Mouse (Mus musculus) erythroblast, embryonic 14.5 days (primary cell): ENCODE results near the gene Taar1. TPM values are rescaled to one million over a fixed set of nuclear protein-coding genes. Genes with fewer than 3 reads are reported as not detected.

Experiments used
- H3K27me3 ChIP-seq: 2 replicates; pipeline ENCODE4 v1.6.1; 2012; ENCODE audit warnings: inconsistent platforms; ENCODE audit not compliant: control insufficient read depth
- H3K36me3 ChIP-seq: 2 replicates; pipeline ENCODE4 v1.6.1; 2012; ENCODE audit warnings: mild to moderate bottlenecking, inconsistent platforms; ENCODE audit not compliant: control insufficient read depth
- H3K4me1 ChIP-seq: 2 replicates; pipeline ENCODE4 v1.6.1; 2012; ENCODE audit warnings: inconsistent platforms; ENCODE audit not compliant: control insufficient read depth
- H3K4me3 ChIP-seq: replicated peaks from 2 replicates; pipeline ENCODE3; 2012; ENCODE audit warnings: moderate library complexity, mild to moderate bottlenecking, inconsistent platforms
- H3K9me3 ChIP-seq: 2 replicates; pipeline ENCODE4 v1.6.1; 2012; ENCODE audit warnings: low read length, inconsistent platforms, mixed read lengths; ENCODE audit not compliant: control insufficient read depth
- GATA1 ChIP-seq: IDR thresholded peaks from 2 replicates; pipeline ENCODE4 v1.6.1; 2012; ENCODE audit warnings: low read length, inconsistent platforms, mixed read lengths
- TAL1 ChIP-seq: IDR thresholded peaks from 3 replicates; pipeline ENCODE4 v1.6.1; 2012; ENCODE audit warnings: low read length, inconsistent platforms, mixed read lengths
- polyA plus RNA-seq: library from polyadenylated mRNA; stranded (reverse); fragments of >175 nt; gene quantifications from 2 replicates; pipeline ENCODE4 v1.2.3, GENCODE M21; 2012

The Taar1 gene
- polyA plus RNA-seq, 1 experiment: not detected

DNA sequence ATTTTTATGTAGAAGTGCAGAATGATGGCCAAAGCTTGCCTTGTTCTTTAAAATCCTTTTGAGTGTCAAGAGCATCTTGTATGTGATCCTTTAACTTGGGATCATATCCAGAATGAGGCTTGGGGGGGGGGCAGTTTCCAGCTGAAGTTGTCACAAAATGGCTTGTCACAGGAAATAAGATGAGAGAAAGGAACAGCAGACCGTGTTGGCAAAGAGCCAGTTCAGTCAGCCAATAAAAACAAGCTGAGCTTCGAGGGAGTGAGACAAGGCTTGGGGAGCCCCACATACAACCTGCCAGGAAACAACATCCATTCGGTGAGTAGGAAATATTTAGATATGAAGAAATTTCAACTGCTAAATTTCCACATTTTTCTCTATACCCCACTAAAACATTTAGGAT lies 43.3 kb downstream of the Taar1 start:
- no peak overlapping the region for H3K4me3 ChIP-seq
- no peaks in the 10 kb centered on the region for H3K9me3 ChIP-seq
- TF ChIP-seq GATA1 (no peak), TAL1 (no peak)
- H3K27me3 ChIP-seq: no peaks in the 10 kb centered on the region
- no peaks in the 10 kb centered on the region for H3K4me1 ChIP-seq
- no peaks in the 10 kb centered on the region for H3K36me3 ChIP-seq

DNA sequence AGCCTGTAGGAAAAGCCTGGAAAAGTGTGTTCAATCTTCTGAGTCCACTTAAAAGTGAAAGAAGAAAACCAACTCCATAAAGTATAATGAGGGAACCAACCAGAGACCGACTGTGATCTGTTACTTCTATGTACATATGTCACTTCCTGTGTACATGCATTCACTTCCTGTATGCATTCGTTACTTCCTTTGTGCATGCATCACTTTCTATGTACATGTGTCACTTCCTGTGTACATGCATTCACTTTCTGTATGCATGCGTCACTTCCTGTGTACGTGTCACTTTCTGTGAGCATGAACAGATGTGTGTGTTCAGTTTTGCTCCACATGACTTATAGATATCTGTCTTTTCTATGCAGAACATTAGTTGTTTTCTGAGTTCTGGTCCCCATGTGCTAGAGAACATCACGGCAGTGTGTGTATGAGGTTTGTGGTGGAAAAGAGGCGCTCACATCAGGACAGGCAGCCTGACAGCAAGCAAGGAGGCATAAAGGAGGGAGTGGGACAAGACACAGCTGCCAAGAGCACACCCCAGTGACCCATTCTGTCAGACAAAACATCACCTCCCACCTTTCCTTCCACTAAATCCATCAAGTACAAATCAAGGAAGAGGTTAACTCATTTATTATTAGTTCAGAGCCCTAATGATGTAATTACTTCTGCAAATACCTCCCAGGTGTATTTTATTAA lies 44.9 kb downstream of the Taar1 start:
- no peak for TF ChIP-seq GATA1
- no peak for TF ChIP-seq TAL1
- Histone ChIP-seq H3K4me1 (no peaks in the 10 kb centered on the region), H3K9me3 (no peaks in the 10 kb centered on the region), H3K4me3 (no peak overlapping the region), H3K36me3 (no peaks in the 10 kb centered on the region), H3K27me3 (no peaks in the 10 kb centered on the region)

DNA sequence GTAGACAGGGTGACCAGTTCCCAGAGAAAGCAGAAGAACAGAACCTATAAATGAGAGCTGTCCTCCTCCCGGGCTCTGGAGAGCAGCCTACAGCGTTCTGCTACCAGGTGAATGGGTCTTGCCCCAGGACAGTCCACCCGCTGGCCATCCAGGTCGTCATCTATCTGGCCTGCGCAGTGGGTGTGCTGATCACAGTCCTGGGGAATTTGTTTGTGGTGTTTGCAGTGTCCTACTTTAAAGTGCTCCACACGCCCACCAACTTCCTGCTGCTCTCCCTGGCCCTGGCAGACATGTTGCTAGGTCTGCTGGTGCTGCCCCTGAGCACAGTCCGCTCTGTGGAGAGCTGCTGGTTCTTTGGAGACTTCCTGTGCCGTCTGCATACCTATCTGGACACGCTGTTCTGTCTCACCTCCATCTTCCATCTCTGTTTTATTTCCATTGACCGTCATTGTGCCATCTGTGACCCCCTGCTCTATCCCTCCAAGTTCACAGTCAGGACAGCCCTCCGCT lies 50.6 kb downstream of the Taar1 start, which contains the start of gene Taar5:
Taar5 (plus strand) TSS at position 51 of the 510 bp plus-strand sequence.
- Histone ChIP-seq H3K36me3 (no peaks in the 10 kb centered on the region), H3K4me1 (no peaks in the 10 kb centered on the region), H3K27me3 (no peaks in the 10 kb centered on the region), H3K9me3 (no peaks in the 10 kb centered on the region), H3K4me3 (no peak within 1 kb of the TSS)
- TF ChIP-seq TAL1 (no peak), GATA1 (no peak)

Other genes with a start within 250 kb of the Taar1 start
- gene Rps12, start 133.1 kb upstream of the Taar1 start, polyA plus RNA-seq: 115 and 164 TPM in 2 replicates
- 0.02 and 0.03 TPM in 2 replicates for gene Slc18b1, start 123.4 kb upstream of the Taar1 start, polyA plus RNA-seq
- not detected in 2 replicates for gene Vnn3, start 68.9 kb upstream of the Taar1 start, polyA plus RNA-seq
- gene Vnn1, start 25.7 kb upstream of the Taar1 start, polyA plus RNA-seq: not detected in 2 replicates
- not detected in 2 replicates for gene Taar2, start 18.2 kb downstream of the Taar1 start, polyA plus RNA-seq
- not detected in 2 replicates for gene Taar3, start 29.2 kb downstream of the Taar1 start, polyA plus RNA-seq
- not detected in 2 replicates for gene Taar4, start 40.1 kb downstream of the Taar1 start, polyA plus RNA-seq
- 0.03 TPM in 1 of 2 replicates, not detected in the other for gene Taar5, start 50.4 kb downstream of the Taar1 start, polyA plus RNA-seq
- not detected in 2 replicates for gene Taar6, start 65.3 kb downstream of the Taar1 start, polyA plus RNA-seq
- not detected in 2 replicates for gene Taar7a, start 73.1 kb downstream of the Taar1 start, polyA plus RNA-seq
- gene Taar7b, start 79.6 kb downstream of the Taar1 start, polyA plus RNA-seq: not detected in 2 replicates
- gene Taar7d, start 106.9 kb downstream of the Taar1 start, polyA plus RNA-seq: not detected in 2 replicates
- gene Taar7e, start 117.3 kb downstream of the Taar1 start, polyA plus RNA-seq: not detected in 2 replicates
- not detected in 2 replicates for gene Taar7f, start 129.2 kb downstream of the Taar1 start, polyA plus RNA-seq
- gene Taar8a, start 156.1 kb downstream of the Taar1 start, polyA plus RNA-seq: not detected in 2 replicates
- not detected in 2 replicates for gene Taar8b, start 171.9 kb downstream of the Taar1 start, polyA plus RNA-seq
- gene Taar8c, start 181.6 kb downstream of the Taar1 start, polyA plus RNA-seq: not detected in 2 replicates
- not detected in 2 replicates for gene Taar9, start 189.2 kb downstream of the Taar1 start, polyA plus RNA-seq
- 2.2 and 2.7 TPM in 2 replicates for gene Stx7, start 228.9 kb downstream of the Taar1 start, polyA plus RNA-seq